Mouse (Mus musculus) hindbrain, postnatal 0 days (tissue): ENCODE measurements around the gene Suclg2. TPM values are rescaled to one million over a fixed set of nuclear protein-coding genes. Genes with fewer than 3 reads are reported as not detected.

Source experiments
- ATAC-seq: fragments of 200-750 bp; cut with Nextera tagmentation; 2 replicates; pipeline ENCODE4 v1.8.0; 2017; ENCODE audit warnings: mild to moderate bottlenecking, moderate TSS enrichment, moderate library complexity
- DNase-seq: peaks from one replicate; pipeline ENCODE4 v3.0.0-alpha.2; 2015; ENCODE audit warnings: low spot score
- H3K27ac ChIP-seq: fragments of 300-500 bp; sonication (generic); 2 replicates; pipeline ENCODE4 v1.5.1; 2014; ENCODE audit warnings: mild to moderate bottlenecking
- H3K27me3 ChIP-seq: fragments of 300-500 bp; sonication (generic); 2 replicates; pipeline ENCODE4 v1.6.1; 2014; ENCODE audit warnings: low read length, mixed read lengths; ENCODE audit not compliant: insufficient read depth
- H3K36me3 ChIP-seq: fragments of 300-500 bp; sonication (generic); 2 replicates; pipeline ENCODE4 v1.6.1; 2014; ENCODE audit warnings: low read length, mixed read lengths; ENCODE audit not compliant: insufficient read depth
- H3K4me1 ChIP-seq: fragments of 300-500 bp; sonication (generic); 2 replicates; pipeline ENCODE4 v1.6.1; 2014; ENCODE audit warnings: antibody characterized with exemption, low read length, mixed read lengths; ENCODE audit not compliant: insufficient read depth
- H3K4me2 ChIP-seq: fragments of 300-500 bp; sonication (generic); 2 replicates; pipeline ENCODE4 v1.6.1; 2014; ENCODE audit warnings: low read depth, mild to moderate bottlenecking, low read length, moderate library complexity, mixed read lengths
- H3K4me3 ChIP-seq: fragments of 300-500 bp; sonication (generic); 2 replicates; pipeline ENCODE4 v1.5.1; 2014; ENCODE audit warnings: low read length
- H3K9ac ChIP-seq: fragments of 300-500 bp; sonication (generic); replicated peaks from 2 replicates; pipeline ENCODE4 v1.6.1; 2014; ENCODE audit warnings: mild to moderate bottlenecking, low read length, moderate library complexity, mixed read lengths
- H3K9me3 ChIP-seq: fragments of 300-500 bp; sonication (generic); 2 replicates; pipeline ENCODE4 v1.6.1; 2016; ENCODE audit warnings: low read length, mixed read lengths
- CTCF ChIP-seq: IDR thresholded peaks from 2 replicates; pipeline ENCODE4 v1.5.1; 2016; ENCODE audit warnings: antibody characterized with exemption, control low read depth, low read depth
- WGBS: fragments of 180-500 bp; shearing (Covaris S2); extraction: QIAGEN DNeasy Blood & Tissue Kit; methylation state at CpG from one replicate; pipeline ENCODE4 v1.1.7; 2014; 5-methylcytosine and 5-hydroxymethylcytosine counted together
- polyA plus RNA-seq: library from polyadenylated mRNA; unstranded; fragments of >200 nt; fragmentation: Nextera tagmentation; extraction: Ambion mirVana; gene quantifications from 2 replicates; pipeline ENCODE4 v1.2.1, GENCODE M21; 2015
- total RNA-seq: library from RNA; depleted of rRNA; stranded (reverse); fragments of >200 nt; gene quantifications from 2 replicates; pipeline ENCODE4 v1.2.3, GENCODE M21; 2014

Gene Suclg2
- total and polyA plus RNA-seq, 2 experiments from 2014 or later: 13.9 to 22.6 TPM

DNA sequence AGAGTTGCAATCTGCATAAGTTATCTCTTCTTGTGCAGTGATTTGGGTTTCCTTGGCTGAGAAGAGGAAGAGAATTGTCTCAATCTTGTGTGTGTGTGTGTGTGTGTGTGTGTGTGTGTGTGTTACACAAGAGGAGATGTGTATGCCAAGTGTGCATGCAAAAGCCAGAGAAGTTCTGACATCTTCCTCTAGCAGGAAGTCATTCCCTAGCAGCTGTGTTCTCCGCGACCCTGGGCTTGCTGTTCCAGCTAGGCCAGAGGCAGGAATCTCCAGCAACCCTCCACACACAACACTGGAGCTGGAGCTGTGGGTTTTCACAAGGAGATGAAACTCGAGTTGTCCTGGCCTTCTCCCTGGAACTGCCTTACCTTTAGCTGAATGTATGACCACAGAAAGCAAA is 38.9 kb downstream of the Suclg2 start:
- no peak overlapping the region for H3K4me3 ChIP-seq
- H3K27ac ChIP-seq: no peak overlapping the region; the same call in 1 of the 2 replicates
- no peak overlapping the region for H3K9ac ChIP-seq
- ATAC-seq (no peak), DNase-seq (no peak)
- peaks cover 8% of the 10 kb centered on the region for H3K4me1 ChIP-seq
- H3K27me3 ChIP-seq: no peaks in the 10 kb centered on the region
- no peak for TF ChIP-seq CTCF
- 78% methylated on average over 3 of the region's 3 CpGs for WGBS
- no peaks in the 10 kb centered on the region for H3K36me3 ChIP-seq
- H3K4me2 ChIP-seq: no peak overlapping the region
- H3K9me3 ChIP-seq: no peaks in the 10 kb centered on the region

- Histone ChIP-seq H3K4me1 (peaks cover 11% of the 10 kb centered on the region), H3K27ac (no peak overlapping the region), H3K27me3 (no peaks in the 10 kb centered on the region), H3K4me2 (no peak overlapping the region), H3K9me3 (no peaks in the 10 kb centered on the region), H3K4me3 (no peak overlapping the region), H3K9ac (no peak overlapping the region), H3K36me3 (no peaks in the 10 kb centered on the region)
- TF ChIP-seq CTCF: no peak
- 49% methylated on average over 3 of the region's 3 CpGs for WGBS
- DNase-seq (no peak), ATAC-seq (no peak)
Measured at GRCm38 (mm10) chr6:95679261-95679660, 39.3 kb downstream of the Suclg2 start.

- Histone ChIP-seq H3K27me3 (no peaks in the 10 kb centered on the region), H3K9ac (no peak overlapping the region), H3K4me1 (peaks cover 6% of the 10 kb centered on the region; the same call in 1 of the 2 replicates), H3K4me3 (no peak overlapping the region), H3K36me3 (no peaks in the 10 kb centered on the region), H3K27ac (no peak overlapping the region), H3K9me3 (no peaks in the 10 kb centered on the region), H3K4me2 (no peak overlapping the region)
- no peak for TF ChIP-seq CTCF
- 98% methylated on average over 2 of the region's 2 CpGs for WGBS
- ATAC-seq: no peak
- DNase-seq: no peak
Measured at GRCm38 (mm10) chr6:95676951-95677350, 41.6 kb downstream of the Suclg2 start.

GRCm38 (mm10) chr6:95676439-95676838 is 42.2 kb downstream of the Suclg2 start:
- Histone ChIP-seq H3K9ac (no peak overlapping the region), H3K27me3 (no peaks in the 10 kb centered on the region), H3K4me1 (peaks cover 6% of the 10 kb centered on the region; the same call in 1 of the 2 replicates), H3K4me2 (no peak overlapping the region), H3K27ac (no peak overlapping the region), H3K36me3 (no peaks in the 10 kb centered on the region), H3K4me3 (no peak overlapping the region), H3K9me3 (no peaks in the 10 kb centered on the region)
- TF ChIP-seq CTCF: no peak
- DNase-seq (no peak), ATAC-seq (no peak)
- WGBS: 43% methylated on average over 4 of the region's 4 CpGs

GRCm38 (mm10) chr6:95675059-95675705 is 43.4 kb downstream of the Suclg2 start:
- DNase-seq (peak; percentile 36), ATAC-seq (no peak)
- 38% methylated on average over 6 of the region's 6 CpGs for WGBS
- H3K4me1 ChIP-seq: peaks cover 6% of the 10 kb centered on the region; the same call in 1 of the 2 replicates
- no peaks in the 10 kb centered on the region for H3K27me3 ChIP-seq
- H3K4me2 ChIP-seq: no peak overlapping the region
- H3K9me3 ChIP-seq: no peaks in the 10 kb centered on the region
- no peak for TF ChIP-seq CTCF
- H3K27ac ChIP-seq: no peak overlapping the region
- no peaks in the 10 kb centered on the region for H3K36me3 ChIP-seq
- no peak overlapping the region for H3K9ac ChIP-seq
- H3K4me3 ChIP-seq: no peak overlapping the region

GRCm38 (mm10) chr6:95674651-95675050 is 43.9 kb downstream of the Suclg2 start:
- Histone ChIP-seq H3K4me2 (no peak overlapping the region), H3K9ac (no peak overlapping the region), H3K36me3 (no peaks in the 10 kb centered on the region), H3K27me3 (no peaks in the 10 kb centered on the region), H3K9me3 (no peaks in the 10 kb centered on the region), H3K4me3 (no peak overlapping the region), H3K27ac (no peak overlapping the region), H3K4me1 (peaks cover 6% of the 10 kb centered on the region; the same call in 1 of the 2 replicates)
- no peak for DNase-seq
- 26% methylated on average over 1 of the region's 1 CpGs for WGBS
- no peak for ATAC-seq
- TF ChIP-seq CTCF: no peak

DNA sequence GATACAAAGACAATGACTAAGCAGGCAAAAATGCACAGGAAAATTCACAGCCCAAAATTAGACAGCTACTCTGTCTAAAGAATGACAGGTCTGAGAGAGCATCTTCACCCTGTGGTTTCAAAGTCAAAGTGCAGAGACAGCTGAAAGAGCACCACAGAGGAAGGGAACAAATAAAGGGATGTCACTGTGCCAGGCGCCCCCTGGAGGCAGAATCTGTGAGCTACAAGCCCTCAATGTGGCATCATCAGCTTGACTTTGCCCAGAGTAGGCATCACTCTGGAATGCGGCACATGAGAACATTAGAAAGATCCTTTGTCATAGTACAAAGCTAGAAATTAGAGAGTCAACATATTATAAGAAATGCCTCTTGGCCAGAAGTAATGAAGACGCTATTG is 49.3 kb downstream of the Suclg2 start:
- Histone ChIP-seq H3K9me3 (no peaks in the 10 kb centered on the region), H3K4me2 (no peak overlapping the region), H3K27me3 (no peaks in the 10 kb centered on the region), H3K27ac (no peak overlapping the region), H3K36me3 (no peaks in the 10 kb centered on the region), H3K4me3 (no peak overlapping the region), H3K9ac (no peak overlapping the region), H3K4me1 (no peaks in the 10 kb centered on the region)
- WGBS: 57% methylated on average over 3 of the region's 3 CpGs
- ATAC-seq: no peak
- DNase-seq: peak; percentile 31
- peak; percentile 66 for TF ChIP-seq CTCF
